Mouse (Mus musculus) cortical plate, adult 2 months (tissue): ENCODE data around the gene Spaar.

Experiments
- CTCF ChIP-seq: fragments of 200-500 bp; IDR thresholded peaks from 2 replicates; pipeline ENCODE4 v1.5.1; 2011; ENCODE audit warnings: mild to moderate bottlenecking, control low read depth, low read length; ENCODE audit not compliant: insufficient read depth; ENCODE audit errors: extremely low read depth
- POLR2A ChIP-seq: fragments of 200-500 bp; IDR thresholded peaks from 2 replicates; pipeline ENCODE4 v1.6.1; 2011; ENCODE audit warnings: mild to moderate bottlenecking, low read length, control low read depth; ENCODE audit not compliant: insufficient read depth; ENCODE audit errors: extremely low read depth

DNA sequence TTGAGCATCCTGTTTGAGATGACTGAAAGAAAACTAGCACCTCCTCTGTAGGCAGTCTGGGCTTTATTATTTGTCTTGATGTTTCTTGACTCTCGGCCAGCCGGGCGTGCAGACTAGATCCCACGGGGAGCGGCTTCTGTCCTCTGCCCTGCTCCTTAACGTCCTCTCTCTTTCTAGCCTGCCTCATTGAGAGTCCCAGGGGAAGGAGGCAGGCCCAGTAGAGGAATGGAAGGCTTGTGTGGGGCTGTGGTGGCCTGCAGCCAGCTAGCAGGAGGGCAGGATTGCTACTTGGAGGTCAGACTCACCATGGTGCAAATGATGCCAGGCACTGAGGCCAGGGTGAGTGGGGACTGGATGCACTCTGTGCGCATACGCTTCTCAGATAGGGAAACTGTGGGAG is 26.0 kb upstream of the Spaar start:
- no peak for TF ChIP-seq CTCF
- no peak for TF ChIP-seq POLR2A
